Mouse (Mus musculus): Measurements from ENCODE around the gene Disp1.

DNA sequence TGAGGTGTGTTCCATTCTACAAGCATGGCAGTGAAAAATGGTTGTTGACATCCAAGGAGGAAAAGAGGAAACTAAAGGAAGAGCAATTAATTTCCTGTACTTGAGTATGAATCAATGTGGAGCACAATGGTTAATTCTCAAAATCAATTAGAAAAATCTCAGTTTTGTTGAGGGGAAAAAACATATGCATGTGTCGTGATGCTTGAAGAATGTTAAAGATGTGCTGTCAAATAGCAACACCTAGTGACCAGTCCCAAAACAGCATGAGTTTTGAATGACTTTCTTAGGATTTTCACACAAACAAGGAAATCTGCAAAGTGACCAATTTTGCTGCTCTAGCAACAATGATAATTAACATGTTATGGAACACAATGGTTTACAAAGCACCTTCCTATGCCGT, 16.6 kb upstream of the Disp1 start:
- TF ChIP-seq CEBPB (IDR thresholded peaks at IDR 0.05; ENCODE audit: low read depth) (no peak), USF1 (IDR thresholded peaks at IDR 0.05; ENCODE audit: low read depth) (no peak), CTCF (IDR thresholded peaks at IDR 0.05; ENCODE audit: control insufficient read depth, insufficient read depth, insufficient read length) (peak; percentile 10), MAX (IDR thresholded peaks at IDR 0.05) (no peak)

Measured in C2C12 (cell line).